Mouse (Mus musculus) megakaryocyte-erythroid progenitor cell, adult 5-6 weeks (primary cell): ENCODE measurements around the gene Usp22. TPM values are rescaled to one million over a fixed set of nuclear protein-coding genes. Genes with fewer than 3 reads are reported as not detected.
"Not testable (repeated sequence)": the region's sequence is repeated elsewhere in the genome, so short reads cannot be mapped to it uniquely, and the experiment has no call there.

ENCODE experiments used
- ATAC-seq: replicated peaks from 2 replicates; pipeline ENCODE4 v1.8.0; 2016; ENCODE audit warnings: mild to moderate bottlenecking, inconsistent platforms; ENCODE audit not compliant: severe bottlenecking, poor library complexity, low FRiP score, low TSS enrichment
- total RNA-seq, 2 experiments: library from RNA; stranded (forward) in 1 of 2; stranded (reverse) in 1 of 2; fragments of 200-1000, 215-1000 nt in 1 of 2; fragments of >200 nt in 1 of 2; fragmentation: Nextera tagmentation in 1 of 2; gene quantifications; 2 replicates each; pipeline ENCODE4 v1.2.3; 2014 to 2017

The Usp22 gene
- total RNA-seq, 2 experiments from 2014 or later = 19.8 to 23.9 TPM

DNA sequence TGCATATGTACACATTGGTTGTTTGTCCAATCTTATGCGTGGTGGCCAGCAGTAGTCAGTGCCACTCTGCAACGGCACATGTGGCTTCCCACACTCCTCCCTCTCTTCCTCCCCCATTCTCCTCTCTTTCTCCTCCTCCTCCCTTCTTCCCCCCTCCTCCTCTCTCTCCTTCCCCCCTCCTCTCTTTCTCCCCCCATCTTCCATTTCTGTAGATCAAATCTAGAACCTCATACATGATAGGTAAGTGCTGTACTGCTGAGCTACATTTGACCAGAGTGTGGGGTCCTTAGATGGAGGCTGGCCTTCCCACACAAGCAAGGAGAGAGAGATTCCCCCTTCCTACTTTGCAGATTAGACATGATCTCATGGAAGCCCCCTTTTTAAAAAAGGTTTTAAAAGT is 17.9 kb upstream of the Usp22 start:
- no peak for ATAC-seq

DNA sequence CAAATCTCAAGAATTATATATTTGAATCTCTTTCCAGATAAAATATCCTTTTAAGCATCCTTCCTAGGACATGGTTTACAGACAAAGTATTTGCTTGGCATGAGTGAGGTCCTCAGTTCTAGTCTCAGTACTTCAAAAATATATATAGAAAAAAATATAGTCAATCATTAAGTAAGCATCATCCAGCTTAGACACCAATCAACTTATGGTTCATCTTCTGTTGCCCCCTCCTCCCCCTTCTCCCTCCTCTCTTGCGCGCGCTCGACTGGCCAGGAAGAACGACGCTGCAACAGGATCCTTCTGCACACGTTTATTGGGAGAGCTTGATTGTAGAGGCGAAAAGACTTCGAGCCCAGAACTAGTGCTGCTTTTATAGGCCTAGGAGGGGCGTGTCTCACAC is 17.3 kb upstream of the Usp22 start:
- not testable (repeated sequence) for ATAC-seq

DNA sequence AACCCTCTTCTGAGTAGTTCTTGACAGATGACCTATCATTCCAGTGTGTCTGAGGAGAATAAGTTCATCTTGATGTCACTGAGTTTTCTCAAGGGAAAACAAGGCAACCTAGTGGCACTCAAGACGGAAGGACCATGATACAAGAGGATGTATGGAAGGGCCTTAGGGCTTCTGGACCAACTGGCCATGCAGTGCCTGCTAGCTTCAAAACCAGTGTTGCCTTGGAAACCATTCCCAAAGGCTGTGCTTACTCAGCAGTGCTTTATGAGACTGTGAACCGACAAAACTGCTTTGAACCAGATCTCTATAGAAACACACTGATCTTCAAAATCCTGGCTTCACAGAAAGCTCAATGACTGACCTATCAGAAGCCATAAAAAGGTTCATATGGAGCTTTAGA is 15.9 kb upstream of the Usp22 start:
- no peak for ATAC-seq

DNA sequence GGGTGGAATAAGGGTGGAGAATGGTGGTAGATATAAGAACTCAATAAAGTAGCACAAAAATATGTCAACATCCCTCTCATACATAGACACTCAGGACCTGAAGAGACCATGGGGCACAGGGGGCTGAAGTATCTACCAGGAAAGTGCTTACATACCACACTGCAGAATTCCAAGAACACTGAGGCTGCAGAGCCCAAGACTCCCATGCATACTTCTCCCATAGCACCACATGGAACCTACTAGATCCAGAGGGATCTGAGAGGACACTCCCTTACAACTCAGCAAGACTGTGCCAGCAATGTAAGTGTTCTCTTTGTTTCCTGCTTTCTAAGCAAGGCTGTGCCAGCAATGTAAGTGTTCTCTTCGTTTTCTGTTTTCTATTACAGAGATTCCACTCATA is 9.0 kb upstream of the Usp22 start:
- ATAC-seq = no peak

DNA sequence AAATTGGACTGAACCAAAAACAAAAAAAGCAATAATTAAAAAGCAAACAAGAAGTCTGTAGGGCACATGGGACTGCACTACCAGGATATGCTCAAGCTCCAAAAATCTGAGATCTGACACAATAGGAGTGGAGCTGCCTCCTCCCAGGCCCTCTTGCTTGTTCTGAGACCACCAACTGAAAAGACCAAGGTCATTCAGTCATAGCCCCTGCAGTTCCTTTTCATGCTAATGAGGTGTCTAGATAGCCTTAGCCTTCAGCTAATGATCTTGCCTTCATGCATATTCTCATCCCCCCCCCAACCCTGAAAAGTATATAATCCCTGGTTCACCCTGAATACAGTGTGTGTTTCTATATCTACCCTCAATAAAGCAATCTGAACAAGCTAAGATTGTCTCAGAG is 6.8 kb upstream of the Usp22 start:
- ATAC-seq = no peak

DNA sequence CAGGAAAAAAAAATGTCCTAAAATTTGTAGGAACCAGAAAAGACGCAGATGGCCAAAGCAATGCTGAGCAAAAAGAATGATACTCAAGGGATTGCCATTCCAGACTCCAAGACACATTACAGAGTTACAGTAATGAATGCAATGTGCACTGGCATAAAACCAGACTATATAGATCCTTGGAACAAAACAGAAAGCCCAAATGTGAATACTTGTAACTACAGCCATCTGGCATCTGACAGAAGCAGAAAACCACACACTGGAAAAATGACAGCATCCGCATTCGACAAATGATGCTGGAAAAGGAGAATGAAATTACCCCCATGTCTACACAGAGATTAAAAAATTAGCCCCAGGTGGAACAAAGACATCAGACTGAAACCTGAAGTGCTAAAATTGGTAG is 5.5 kb upstream of the Usp22 start:
- ATAC-seq = no peak

DNA sequence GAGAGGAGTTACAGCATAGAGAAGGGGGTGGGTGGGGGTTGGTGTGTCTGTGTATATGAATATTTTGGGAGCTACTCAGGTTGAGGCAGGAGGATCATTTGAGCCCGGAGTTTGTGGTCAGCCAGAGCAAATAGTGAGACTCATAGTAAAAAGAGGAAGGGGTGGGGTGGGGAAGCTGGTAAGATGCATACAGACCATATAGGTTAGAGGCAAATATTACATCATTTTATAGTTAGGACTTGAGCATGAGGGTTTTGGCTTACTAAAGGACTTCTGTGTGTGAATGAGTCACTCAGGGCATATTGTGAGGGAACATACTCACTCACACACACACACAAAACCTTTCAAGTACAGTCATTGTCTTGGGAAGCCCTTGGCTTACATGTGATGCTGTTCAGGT is 1.5 kb upstream of the Usp22 start:
- no peak for ATAC-seq

DNA sequence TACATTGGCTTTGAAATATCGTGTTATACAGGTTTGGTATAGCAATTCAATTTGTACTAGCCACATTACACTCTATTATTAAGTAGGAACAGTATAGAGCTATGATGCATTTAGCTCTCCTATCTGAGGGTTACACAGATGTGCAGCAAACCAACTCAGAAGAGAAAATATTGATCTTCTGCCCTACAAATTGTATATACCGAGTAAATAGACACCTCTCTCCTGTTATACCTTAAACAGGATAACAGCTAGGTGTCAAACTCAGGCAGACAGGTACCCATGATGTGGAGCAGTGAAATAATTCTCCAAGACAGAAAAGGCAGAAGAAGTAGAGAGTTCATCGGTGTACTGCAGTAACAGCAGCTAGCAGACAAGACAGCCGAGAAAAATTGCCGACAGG is 923 bp upstream of the Usp22 start:
- no peak for ATAC-seq

DNA sequence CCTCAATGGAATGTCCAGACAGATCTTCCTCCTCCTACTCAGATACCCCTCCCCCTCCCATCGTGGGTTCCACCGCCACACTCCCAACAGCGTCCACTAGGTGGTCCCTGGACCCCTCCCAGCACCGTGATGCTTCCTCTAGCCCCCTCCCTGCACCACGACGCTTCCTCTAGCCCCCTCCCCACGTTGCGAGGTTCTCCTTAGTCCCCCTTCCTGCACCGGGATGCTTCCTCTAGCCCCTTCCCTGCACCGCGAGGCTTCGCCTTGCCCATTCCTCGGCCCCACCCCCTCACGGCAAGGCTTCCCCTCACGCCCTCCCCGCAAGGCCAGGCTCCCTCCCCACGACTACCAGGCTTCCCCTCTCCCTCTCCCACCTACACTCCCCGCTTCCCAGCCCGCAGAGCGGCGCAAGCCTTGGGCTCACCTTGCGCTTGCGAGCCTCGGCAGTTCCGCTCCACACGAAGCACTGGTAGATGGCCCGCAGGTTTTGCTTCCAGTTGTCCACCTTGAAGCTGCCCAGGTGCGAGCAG is 499 bp downstream of the Usp22 start:
- ATAC-seq = no peak

DNA sequence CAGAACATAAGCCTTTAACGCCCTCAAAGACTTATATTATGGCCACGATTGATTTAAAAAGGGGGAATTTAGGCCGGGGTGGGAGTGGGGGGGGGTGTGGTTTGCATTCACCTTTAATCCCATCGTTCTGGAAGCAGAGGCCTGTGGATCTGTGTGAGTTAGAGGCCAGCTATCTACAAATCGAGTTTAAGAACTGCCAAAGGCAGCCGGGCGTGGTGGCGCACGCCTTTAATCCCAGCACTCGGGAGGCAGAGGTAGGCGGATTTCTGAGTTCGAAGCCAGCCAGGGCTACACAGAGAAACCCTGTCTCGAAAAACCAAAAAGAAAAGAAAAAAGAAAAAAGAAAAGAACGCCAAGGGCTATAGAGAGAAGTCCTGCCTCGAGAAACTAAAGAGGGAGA is 1.4 kb downstream of the Usp22 start:
- ATAC-seq = not testable (repeated sequence)

DNA sequence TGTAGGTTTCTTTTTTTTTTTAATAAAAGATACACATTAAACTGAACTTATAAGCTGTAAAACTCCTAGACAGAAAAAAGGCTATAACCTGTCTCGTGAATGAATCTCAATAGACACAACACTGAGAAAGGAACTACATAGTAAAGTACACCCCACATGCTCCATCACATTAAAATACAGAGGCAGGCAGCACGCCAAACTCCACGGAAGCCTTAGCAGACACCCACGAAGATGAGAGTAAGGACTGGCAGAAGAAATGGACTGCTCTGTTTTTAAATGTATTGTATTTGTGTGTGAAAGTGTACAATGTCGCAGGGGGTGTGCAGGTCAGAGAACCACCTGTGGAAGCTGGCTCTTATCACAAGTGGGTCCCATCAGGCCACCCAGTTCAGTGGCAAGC is 4.7 kb downstream of the Usp22 start:
- ATAC-seq = no peak

DNA sequence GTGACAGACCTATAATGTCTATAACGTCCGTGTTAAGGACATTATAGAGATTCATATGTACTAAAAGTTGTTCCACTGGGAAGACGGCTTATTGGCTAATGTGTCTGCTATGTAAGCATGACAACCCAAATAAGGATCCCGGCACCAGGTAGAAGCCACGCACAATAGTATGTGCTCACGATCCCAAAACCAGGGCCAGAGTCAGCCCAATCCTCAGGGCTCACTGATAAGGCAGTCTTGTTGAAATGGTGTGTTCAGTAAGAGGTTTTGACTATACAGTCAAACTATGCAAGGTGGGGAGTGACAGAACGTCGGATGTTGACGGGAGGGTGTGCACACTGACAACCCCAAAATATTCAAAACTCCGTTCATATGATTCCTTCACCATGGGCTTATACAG is 10.0 kb downstream of the Usp22 start:
- ATAC-seq = no peak

DNA sequence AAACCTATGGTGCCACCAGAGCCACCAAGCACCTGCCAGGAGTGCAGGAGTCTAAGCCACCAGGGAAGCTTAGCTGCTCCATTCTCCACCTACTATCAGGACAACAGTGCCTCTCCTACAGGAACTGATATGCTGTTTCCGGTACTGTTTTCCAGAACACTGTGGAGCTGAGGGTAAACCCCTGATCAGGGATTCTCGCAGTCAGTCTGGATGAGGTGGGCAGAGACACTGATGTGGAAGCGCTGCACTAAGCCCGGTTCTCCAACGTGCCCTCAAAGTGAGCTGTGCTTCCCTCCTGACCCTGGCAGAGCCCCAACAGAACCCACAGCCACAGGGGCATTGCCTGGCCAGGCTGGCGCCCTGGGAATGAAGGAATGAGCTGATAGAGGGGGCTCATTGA is 10.5 kb downstream of the Usp22 start:
- ATAC-seq = no peak

DNA sequence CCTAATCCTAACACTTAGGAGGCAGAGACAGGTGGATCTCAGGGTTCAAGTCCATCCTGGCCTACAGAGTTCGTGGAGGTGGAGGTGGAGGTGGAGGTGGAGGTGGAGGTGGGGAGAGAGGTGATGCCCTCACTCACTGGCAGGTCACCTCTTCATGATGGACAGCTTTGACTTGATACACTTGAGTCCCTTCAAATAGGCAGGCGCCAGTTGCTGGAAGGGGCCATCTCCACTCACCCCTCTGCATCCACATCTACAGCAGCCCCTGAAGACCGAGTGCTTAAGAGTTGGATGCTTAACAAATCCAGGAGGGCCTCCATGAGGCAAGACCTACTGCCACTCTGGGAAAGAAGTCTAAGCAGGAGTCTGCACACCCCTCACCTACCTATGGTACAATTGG is 11.5 kb downstream of the Usp22 start:
- no peak for ATAC-seq

DNA sequence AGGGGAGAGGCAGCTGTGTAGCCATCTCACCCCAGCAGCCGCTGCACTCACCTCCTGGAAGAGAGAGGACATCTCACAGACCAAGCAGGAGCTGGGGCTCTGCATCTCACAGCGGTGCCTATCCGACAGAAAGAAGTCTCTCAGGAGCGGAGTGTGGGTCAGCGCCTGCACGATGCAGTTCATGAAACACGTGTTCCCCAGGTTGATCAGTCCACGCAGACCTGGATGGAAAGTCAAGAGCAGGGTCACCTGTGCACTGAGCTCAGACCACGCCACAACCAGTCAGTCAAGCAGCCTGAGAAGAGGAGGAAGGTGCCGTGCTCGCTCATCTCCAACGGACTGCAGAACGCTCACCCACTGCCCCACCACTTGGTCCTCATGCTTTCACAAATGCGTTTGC is 12.1 kb downstream of the Usp22 start:
- ATAC-seq = no peak

DNA sequence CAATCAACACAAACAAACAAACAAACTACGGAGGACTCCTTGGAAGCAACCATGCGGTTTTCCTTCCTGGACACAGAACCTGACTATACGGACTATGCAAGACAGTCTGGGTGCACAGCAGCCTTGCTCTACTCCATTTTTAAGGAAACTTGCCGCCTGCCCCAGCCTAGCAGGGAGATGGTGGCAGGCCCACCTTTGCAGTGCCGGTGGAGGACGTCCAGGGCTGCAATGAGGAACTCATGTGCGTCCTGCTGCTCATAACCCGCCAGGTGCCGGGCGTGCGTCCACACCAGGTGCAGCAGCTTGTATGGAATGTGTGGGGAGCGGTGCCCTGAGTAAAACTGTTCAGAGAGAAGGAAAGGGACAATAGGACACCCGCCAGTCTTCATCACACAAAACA is 13.7 kb downstream of the Usp22 start:
- ATAC-seq = no peak

DNA sequence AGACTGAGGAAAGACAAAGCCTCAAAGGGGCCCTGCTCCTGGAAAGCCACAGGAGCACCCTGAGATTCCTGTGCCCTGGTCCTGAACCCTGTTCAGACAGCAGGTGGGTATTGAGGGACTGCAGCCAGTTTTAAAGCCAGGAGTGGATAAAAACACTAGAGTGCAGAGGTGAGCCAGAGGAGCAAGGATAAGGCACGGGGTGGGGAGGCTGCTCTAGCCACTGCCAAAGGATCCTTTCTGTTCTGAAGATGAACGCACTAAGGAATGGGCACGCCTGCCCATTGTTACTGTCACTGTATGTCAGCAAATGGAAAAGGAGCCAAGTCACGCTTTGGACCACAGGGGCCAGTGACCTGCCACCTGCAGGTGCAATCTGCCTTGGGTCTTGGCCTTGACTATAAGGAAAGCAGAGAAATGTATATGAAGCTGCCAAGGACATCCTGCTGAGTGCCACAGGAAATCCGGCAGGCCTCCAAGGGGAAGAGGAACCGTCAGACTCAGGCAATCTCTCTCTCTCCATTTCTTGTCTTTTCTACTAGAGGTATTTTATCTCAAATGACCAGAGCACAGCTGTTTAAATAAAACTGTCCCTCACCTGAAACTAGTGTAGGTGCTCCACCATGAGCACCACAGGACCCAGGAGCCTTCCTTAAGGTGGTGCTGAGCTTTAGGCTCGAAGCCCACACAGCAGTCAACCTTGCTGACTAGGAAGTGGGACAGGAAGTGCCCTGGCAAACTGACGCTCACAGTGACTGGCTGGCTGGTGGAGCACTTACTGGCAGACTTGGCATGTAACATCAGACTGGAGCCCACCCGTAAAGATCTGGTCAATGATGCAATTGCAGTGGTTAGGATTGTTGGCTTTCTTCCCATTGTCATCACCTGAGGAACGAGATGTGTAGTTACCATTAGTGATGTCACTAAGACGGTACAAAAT is 14.8 kb downstream of the Usp22 start:
- no peak for ATAC-seq

DNA sequence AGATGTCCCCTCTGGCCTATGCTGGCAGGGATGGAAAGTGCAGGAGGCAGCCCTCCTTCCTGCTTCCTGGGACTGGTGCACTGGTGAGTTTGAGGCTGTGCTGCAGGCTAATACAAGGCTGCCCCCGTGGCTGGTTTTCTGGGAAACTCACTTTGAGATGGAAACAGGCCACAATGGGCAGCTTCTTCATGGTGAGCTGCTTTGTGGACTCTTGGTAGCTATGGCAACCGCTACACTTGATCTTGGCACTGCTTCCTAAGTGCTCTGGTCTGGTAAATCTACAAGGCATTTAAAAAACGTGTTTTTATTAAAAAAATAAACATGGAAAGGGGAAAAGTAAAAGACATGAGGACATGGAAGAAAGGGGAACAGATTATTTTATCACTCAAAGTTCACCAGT is 16.7 kb downstream of the Usp22 start:
- no peak for ATAC-seq

DNA sequence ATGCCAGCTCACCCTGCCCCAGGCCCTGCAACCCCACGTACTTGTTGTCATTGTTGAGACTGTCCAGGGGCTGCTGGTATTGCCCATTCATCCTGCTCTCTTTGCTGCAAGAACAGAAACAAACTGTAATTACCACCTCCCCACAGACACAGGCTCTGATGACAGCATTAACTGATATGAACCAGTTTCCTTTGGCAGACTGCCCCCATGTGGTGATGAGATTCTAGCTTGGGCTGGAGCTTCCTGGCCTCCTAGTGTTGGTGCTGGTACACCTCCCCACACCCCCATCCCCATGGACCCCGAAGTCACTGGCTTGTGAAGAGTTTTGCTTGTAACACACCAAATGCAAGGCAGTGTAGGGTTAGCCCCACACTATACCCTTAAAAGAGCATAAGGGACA is 19.1 kb downstream of the Usp22 start:
- peak; percentile 56; the same call in 1 of the 2 replicates for ATAC-seq

DNA sequence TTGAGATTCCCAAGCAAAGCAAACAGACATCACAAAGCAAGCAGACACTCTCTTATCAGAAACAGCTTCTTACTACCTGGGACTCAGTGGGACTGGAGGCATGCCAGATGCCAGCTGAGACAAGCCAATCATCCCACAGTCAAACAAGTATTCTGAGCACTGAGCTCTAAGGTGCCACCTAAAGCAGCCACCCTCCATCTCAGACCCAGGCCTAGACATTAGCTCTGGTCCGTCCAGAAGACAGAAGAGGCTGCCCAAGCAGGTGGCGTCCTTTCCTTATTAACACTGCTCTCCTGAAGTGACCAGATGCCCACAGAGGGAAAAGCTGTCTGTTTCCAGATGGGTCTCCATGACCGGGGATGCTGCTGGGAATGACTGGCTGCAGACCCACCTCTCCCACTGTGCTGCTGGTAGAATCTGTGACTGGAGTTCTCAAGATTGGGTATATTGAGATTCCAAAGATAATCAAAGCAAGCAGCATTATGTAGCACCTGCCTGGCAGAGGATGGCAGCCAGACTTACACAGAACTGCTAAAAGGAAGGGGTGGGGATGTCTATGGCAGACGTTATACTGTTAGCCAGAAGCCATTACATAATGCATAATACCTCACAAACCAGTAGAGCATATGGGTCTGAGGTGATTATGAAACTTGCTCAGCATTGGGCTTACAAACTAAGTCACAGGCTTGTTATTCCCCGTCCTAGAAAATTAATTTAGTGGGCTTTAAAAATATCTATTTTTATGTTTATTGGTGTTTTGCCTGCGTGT is 24.4 kb downstream of the Usp22 start:
- ATAC-seq = no peak

DNA sequence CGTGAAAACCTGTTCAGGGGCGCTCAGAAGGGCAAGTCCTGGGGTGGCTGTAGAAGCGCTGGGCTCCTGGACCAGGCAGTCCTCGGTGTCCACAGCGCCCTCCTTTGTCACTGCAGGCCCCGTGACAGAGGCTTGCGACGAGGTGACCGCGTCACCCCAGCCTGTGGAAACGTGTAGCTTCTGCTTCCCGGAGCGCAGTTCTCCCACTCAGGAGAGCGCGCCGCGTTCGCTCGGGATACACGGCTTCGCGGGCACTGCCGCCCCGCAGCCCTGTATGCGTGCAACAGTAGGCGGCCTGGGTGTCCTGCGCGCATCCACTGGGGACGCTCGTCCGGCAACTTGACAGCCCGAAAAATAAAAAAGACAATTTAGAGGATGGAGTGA is 27.6 kb downstream of the Usp22 start:
- no peak for ATAC-seq
